In genomic region chr12:65502045-65502444, GRCm38 (mm10) we compare ENCODE assay signal across 21 mouse cellular contexts.
DNase-seq lines count a peak whose midpoint lies in the region; ATAC-seq and TF ChIP-seq lines count a peak whose summit lies in the region.
"Had no signal": no experiment of that assay in that cellular context is flagged by ENCODE, and none has a peak within 500 bp of the region (broad histone marks: within the 10 kb centered on the region; RNA-seq: fewer than 3 reads in every experiment).

No protein-coding gene starts in this region.

- POLR2A ChIA-PET in Patski (lab: Charles Lee), result interaction anchor here (0.6 kb wide), 2 partner anchors 101 to 106 kb away, joined by 3 to 4 read pairs; no protein-coding TSS in a partner anchor

- ATAC-seq in lung, embryonic 14.5 days (ENCODE audit: insufficient read depth), result no peak
- peak; percentile 97 for ATAC-seq in Patski
- no peak for ATAC-seq in megakaryocyte-erythroid progenitor cell, adult 5-6 weeks (replicated peaks; ENCODE audit: low FRiP score, low TSS enrichment, poor library complexity, severe bottlenecking)
- ATAC-seq: forebrain, embryonic 13.5 days; forebrain, embryonic 15.5 days; forebrain, postnatal 0 days had no signal

- no peak overlapping the region for H3K4me2 ChIP-seq in lung, embryonic 14.5 days
- H3K4me2 ChIP-seq: embryonic facial prominence, embryonic 12.5 days; forebrain, embryonic 13.5 days; forebrain, embryonic 15.5 days had no signal

- H3K27ac ChIP-seq in lung, embryonic 14.5 days (ENCODE audit: low read depth), result no peak overlapping the region
- H3K27ac ChIP-seq: embryonic facial prominence, embryonic 10.5 days; embryonic facial prominence, embryonic 12.5 days; forebrain, embryonic 13.5 days; forebrain, embryonic 15.5 days had no signal

- TF ChIP-seq CTCF in lung, embryonic 14.5 days (IDR thresholded peaks at IDR 0.05; ENCODE audit: low read depth), result no peak
- no peak for TF ChIP-seq CTCF in lung, adult 2 months (IDR thresholded peaks at IDR 0.05; ENCODE audit: insufficient read depth, low read length)
- no peak for TF ChIP-seq CTCF in Patski (IDR thresholded peaks at IDR 0.05)

- no peak overlapping the region for H3K9ac ChIP-seq in lung, embryonic 14.5 days
- H3K9ac ChIP-seq: embryonic facial prominence, embryonic 12.5 days; forebrain, embryonic 13.5 days; forebrain, embryonic 15.5 days; forebrain, postnatal 0 days had no signal

- no peaks in the 10 kb centered on the region for H3K9me3 ChIP-seq in lung, embryonic 14.5 days (ENCODE audit: low read depth, low read length)
- H3K9me3 ChIP-seq: embryonic facial prominence, embryonic 10.5 days; embryonic facial prominence, embryonic 12.5 days; forebrain, embryonic 13.5 days; forebrain, embryonic 15.5 days had no signal

- no peaks in the 10 kb centered on the region for H3K4me1 ChIP-seq in lung, embryonic 14.5 days (ENCODE audit: insufficient read depth)
- H3K4me1 ChIP-seq in lung, adult 2 months (ENCODE audit: control insufficient read depth, insufficient read depth, low read length), result no peaks in the 10 kb centered on the region
- H3K4me1 ChIP-seq: embryonic facial prominence, embryonic 10.5 days; embryonic facial prominence, embryonic 12.5 days; forebrain, embryonic 13.5 days; forebrain, embryonic 15.5 days had no signal

- no peak overlapping the region for H3K4me3 ChIP-seq in lung, embryonic 14.5 days (ENCODE audit: low read depth, low read length)
- H3K4me3 ChIP-seq in lung, adult 2 months (replicated peaks; ENCODE audit: extremely low read depth, low read depth, low read length), result no peak overlapping the region
- H3K4me3 ChIP-seq: embryonic facial prominence, embryonic 10.5 days; embryonic facial prominence, embryonic 12.5 days; forebrain, embryonic 13.5 days; forebrain, embryonic 15.5 days had no signal

- no peak for TF ChIP-seq POLR2A in lung, adult 2 months (IDR thresholded peaks at IDR 0.05; ENCODE audit: borderline replicate concordance, extremely low read depth, low read depth, low read length)

- DNase-seq in lung, embryonic 14.5 days, result peak; percentile 13
- no peak for DNase-seq in lung, adult 2 months
- peak; percentile 75 for DNase-seq in Muller cell, postnatal 12 days (ENCODE audit: inconsistent ontology term)
- DNase-seq in Patski (ENCODE audit: low read depth, low spot score), result peak; percentile 19
- DNase-seq in ZHBTc4 (ENCODE audit: low read depth, low spot score), result peak; percentile 41
- DNase-seq in adrenal gland, adult 8-10 months, result no peak
- DNase-seq in retina, embryonic 14.5 days (ENCODE audit: low spot score), result no peak
- DNase-seq: adrenal gland, adult 2 months; adrenal gland, postnatal 14 days; adrenal gland, postnatal 36 days; cerebellum, adult 11-12 months; cerebellum, adult 2 months; cerebellum, adult 9-10 months; cerebellum, postnatal 10 days; cerebellum, postnatal 25 days; forebrain, postnatal 0 days had no signal

- CTCF ChIA-PET in Patski (lab: Charles Lee), result no interaction called here

- in situ Hi-C loops in Patski (cut with MboI; ENCODE audit: low pct_unique_long_range_greater_than_20kb), result no loop called here

- H3K27me3 ChIP-seq in lung, embryonic 14.5 days (ENCODE audit: insufficient read depth, low read length), result no peaks in the 10 kb centered on the region
- H3K27me3 ChIP-seq in Patski, result no peaks in the 10 kb centered on the region
- H3K27me3 ChIP-seq: embryonic facial prominence, embryonic 12.5 days; forebrain, embryonic 13.5 days; forebrain, embryonic 15.5 days had no signal

- no peaks in the 10 kb centered on the region for H3K36me3 ChIP-seq in lung, embryonic 14.5 days (ENCODE audit: insufficient read depth)
- H3K36me3 ChIP-seq: embryonic facial prominence, embryonic 10.5 days; embryonic facial prominence, embryonic 12.5 days; forebrain, embryonic 15.5 days had no signal

- WGBS in lung, embryonic 14.5 days, result 14% methylated on average over 1 of the region's 1 CpGs
- 23% methylated on average over 1 of the region's 1 CpGs for WGBS in lung, adult 2 months

Comparison
In these comparisons a context has a peak if more than half of its experiments do, and no peak if none do; other contexts are left out.
1. DNase-seq: peak in lung, embryonic 14.5 days (single experiment), Muller cell, postnatal 12 days (single experiment), Patski (single experiment) and ZHBTc4 (single experiment); none in lung, adult 2 months (single experiment), adrenal gland, adult 8-10 months (single experiment) and retina, embryonic 14.5 days (single experiment).